Mouse (Mus musculus) naive thymus-derived CD4-positive, alpha-beta T cell, adult 2 months (primary cell): Measurements from ENCODE around the gene Sec23a.
A peak's percentile ranks its signal among the peaks of the same experiment; 100 is the strongest.
"Not testable (repeated sequence)": the region's sequence is repeated elsewhere in the genome, so short reads cannot be mapped to it uniquely, and the experiment has no call there.

Source experiments
- DNase-seq: peaks from one replicate; pipeline ENCODE4 v3.0.0-alpha.2; 2011; ENCODE audit warnings: low read depth

Sec23a gene

GRCm38 (mm10) chr12:59011844-59012709 lies at the start of gene Sec23a:
Gene Sec23a, minus strand, starts transcription at chr12:59012017.
- peak; percentile 99 for DNase-seq

DNA sequence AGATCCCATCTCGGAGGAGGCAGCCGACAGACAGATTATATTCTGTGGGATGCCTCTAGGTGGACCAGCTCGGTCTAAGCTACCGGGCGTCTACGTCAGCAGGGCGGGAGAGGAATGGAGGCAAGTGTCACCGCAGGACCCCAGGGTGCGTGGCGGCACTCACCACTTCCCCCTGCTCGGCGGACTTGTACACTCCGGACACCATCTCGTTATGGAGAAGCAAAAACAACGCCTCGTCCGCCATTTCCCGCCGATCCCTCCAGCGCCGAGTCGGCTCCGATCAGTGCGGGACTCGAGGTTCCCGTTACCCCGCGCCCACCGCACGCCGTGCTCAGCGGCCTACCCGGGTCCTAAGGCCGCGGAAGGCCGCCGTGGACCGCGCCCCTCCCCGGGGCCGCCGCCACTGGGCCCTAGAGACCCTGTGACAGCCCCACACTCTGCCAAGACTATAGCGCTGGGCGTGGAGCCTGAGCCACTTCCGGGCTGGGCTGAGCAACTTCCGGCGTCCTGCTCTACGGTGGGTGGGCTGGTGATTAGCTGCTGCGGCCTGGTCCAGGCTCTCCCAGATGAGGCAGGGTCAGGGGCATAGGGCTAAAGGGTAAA lies 49.3 kb upstream of the Sec23a start, which contains the start of gene Trappc6b:
Trappc6b (minus strand) TSS at position 480 of the 603 bp plus-strand sequence.
- peak; percentile 77 for DNase-seq

DNA sequence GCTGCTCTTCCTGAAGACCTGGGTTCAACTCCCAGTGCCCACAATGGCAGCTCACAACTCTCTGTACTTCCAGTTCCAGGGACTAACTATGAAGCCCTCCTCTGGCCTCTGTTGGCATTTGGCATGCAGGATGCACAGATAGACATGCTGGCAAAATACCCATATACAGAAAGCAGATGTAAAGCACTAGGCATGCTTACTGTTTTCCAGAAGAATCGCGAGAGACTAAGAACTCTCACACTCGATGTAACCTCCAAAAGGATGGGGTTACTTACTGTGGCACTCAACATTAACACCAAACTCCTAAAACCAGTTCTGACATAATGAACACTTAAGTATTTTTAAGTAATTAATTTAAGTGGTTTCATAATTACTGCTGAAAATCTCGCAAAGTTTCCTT lies 48.5 kb upstream of the Sec23a start:
- DNase-seq = no peak

GRCm38 (mm10) chr12:59058242-59058641 lies 46.4 kb upstream of the Sec23a start:
- DNase-seq = not testable (repeated sequence)

- no peak for DNase-seq
These were observed 44.4 kb upstream of the Sec23a start for GRCm38 (mm10) chr12:59056222-59056621.

GRCm38 (mm10) chr12:59055196-59055850 lies 43.5 kb upstream of the Sec23a start:
- DNase-seq = peak; percentile 36

DNA sequence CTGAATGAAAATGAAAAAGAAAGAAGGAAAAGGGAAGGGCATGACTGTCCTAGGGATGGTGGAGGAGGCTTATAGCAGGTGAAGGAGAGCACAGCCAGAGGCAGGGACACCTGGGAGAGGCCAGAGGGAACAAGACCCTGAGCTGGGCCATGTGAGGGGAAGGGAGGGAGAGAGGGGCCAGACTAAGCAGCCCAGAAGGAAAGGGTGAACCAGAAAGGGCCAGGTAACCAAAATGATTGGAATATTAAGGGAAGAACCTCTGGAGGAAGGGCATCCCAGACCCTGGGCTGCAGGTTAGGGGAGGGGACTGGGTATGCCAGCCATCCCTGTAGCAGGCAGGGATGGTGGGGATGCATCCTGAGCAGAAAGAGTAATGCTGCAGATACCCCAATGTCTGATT lies 42.2 kb upstream of the Sec23a start:
- no peak for DNase-seq

DNA sequence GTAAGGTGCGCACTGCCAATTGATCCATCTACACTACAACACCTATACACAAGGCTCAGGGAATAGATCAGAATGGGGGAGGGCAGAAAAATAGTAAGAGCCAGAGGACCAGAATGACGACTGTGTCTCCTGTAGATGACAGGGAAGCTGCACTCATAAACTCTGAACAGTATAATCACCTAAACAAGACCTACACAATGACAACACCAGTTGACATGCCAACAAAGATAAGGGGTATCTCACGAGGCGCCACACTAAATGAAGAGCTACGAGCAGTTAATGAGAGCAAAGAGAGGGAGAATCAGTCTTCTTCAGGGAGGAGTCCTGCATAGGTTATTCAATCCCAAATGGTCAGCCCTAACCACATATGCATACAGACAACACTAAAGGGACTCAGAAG lies 41.3 kb upstream of the Sec23a start:
- DNase-seq = no peak

DNA sequence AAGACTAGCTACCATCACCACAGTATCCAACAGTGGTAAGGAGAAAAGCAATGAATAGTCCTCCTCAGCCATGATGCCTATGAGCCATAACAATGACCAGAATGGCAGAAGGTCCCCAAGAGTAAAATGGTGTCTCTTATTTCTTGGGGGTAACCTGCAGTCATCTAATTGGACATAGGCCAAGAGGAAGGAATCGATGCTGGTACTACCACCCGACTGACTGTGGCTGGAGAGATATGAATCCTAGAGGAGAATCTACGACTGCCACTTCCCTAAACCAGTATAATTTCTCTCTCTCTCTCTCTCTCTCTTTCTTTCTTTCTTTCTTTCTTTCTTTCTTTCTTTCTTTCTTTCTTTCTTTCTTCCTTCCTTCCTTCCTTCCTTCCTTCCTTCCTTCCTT lies 40.7 kb upstream of the Sec23a start:
- DNase-seq = no peak

GRCm38 (mm10) chr12:59040851-59041250 lies 29.0 kb upstream of the Sec23a start:
- no peak for DNase-seq

DNA sequence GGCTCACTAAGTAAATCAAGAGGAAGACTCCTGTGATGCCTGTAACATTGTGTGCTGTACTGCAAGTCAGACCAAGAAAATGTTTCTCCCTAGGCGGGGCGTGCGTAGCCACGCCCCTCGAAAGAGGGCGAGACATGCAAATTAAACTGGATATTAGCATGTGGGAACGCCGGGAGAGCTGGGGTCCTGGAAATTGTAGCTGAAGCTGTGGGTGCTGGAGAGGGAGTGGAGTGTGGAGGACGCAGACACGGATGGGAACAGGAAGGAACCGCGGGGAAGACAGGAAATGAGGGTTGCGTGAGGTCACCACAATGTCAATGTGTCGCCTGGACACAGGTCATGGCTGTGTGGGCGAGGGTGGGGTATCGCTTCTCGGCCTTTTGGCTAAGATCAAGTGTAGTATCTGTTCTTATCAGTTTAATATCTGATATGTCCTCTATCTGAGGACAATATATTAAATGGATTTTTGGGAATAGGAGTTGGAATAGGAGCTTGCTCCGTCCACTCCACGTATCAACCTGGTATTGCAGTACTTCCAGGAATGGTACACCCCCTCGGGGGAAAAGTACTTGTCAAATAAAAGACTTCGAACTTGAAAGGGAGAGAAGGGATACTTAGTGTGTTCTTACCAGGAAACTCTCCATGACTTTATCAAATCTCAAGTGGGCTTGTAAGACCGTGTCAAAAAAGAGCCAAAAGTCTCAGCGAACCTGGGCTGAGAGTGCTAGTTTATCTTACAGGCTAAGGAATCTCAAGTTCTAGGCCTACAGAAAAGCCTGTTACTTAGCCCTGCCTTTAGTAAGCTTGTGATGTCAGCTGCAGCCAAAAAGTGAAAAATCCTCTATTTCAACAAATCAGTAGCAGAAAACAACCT lies 28.4 kb upstream of the Sec23a start:
- peak; percentile 33 for DNase-seq

- DNase-seq = no peak
These were observed 27.5 kb upstream of the Sec23a start for GRCm38 (mm10) chr12:59039162-59039970.

DNA sequence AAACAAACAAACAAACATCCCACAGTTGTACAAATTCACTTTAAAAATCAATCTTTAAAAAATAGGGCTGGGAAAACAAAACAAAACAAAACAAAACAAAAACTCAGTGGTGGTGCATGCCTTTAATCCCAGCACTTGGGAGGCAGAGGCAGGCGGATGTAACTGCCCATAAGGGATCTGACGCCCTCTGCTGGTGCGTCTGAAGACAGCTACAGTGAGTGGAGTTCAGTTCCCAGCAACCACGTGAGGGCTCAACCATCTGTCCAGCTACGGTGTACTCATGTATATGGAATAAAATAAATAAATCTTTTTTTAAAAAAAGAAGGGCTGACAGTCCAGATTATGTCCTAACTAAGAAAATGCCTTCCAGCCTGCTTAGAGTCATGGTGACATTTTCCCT lies 20.3 kb upstream of the Sec23a start:
- peak; percentile 55 for DNase-seq

GRCm38 (mm10) chr12:59021306-59021705 lies 9.5 kb upstream of the Sec23a start:
- DNase-seq = peak; percentile 50

DNA sequence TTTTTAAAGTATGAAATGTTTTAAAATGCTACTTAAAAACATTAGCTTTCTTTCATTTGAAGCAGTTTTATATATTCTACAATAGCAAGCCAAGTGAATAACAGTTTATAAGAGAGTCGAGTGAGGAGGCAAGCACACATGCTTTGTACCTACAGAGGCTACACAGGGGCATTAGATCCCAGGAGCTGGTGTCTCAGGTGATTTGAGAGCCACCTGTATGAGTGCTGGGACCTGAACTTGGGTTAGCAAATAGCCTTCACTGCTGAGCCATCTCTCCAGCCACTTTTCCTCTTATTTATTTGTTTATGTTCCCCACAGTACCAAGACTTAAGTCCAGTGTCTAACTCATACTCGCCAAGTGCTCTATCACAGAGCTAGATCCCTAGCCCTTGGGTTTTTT lies 8.1 kb upstream of the Sec23a start:
- DNase-seq = no peak

GRCm38 (mm10) chr12:59017970-59018369 lies 6.2 kb upstream of the Sec23a start:
- DNase-seq = no peak

DNA sequence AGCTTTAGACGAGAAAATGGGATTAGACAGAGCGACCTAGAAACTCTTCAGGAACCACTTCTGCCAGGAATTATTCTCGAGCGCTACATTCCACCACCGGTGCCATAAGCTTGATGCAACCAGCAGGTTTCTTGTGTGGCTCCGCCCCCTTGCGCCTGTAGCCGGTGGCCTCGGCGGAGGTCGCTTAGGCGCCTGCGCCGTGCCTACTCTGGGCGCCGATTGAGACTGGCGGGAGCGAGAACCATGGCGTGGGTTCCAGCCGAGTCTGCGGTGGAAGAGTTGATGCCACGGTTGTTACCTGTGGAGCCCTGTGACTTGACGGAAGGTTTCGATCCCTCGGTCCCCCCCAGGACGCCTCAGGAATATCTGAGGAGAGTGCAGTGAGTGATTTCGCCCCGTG lies 1.4 kb upstream of the Sec23a start, which contains the start of gene Gemin2:
Gemin2 (plus strand) TSS at position 160 of the 400 bp plus-strand sequence.
- peak; percentile 94 for DNase-seq

DNA sequence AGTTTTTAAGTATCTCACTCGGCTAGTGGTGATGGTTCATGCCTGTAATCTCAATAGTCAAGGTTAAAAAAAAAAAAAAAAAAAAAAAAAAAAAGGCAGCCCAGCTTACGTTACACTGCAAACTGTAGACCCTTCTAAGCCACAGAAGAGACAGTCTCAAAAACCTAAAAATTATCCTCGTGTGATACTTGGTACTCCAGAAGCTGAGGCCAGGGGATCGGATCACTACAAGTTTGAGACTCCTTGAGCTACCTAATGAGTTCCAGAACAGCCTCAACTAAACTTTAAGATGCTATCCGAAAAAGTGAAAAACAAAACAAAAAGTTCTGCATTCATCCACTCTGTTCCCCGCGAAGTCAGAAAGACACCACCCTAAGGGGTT lies 884 bp upstream of the Sec23a start:
- DNase-seq = no peak

DNA sequence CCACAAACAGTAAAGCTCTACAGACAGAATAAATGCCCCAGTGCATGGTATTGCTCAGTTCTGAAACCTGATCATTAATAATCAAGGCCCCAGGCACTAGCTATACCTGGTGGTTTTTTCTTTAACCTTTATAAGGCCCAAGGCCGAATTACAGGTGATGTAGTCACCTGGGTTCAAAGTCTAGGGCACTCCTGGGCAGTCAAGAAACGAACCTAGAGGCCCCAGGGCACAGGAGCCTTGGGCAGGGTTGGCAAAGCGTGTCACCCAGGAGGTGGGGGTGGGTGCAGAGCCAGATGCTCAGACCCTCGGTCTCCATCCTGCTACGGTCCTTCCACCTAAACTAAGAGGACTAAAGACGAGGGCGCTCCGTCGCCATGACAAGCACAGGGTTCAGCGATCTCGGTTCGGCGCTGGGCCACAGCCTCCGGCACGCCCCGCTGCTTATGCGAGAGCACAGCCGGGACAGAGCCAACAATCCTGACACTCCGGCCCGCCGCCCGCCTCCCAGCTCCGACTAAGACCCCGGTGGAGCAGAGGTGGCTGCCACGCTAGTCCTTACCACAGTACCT lies 458 bp downstream of the Sec23a start:
- DNase-seq = no peak

DNA sequence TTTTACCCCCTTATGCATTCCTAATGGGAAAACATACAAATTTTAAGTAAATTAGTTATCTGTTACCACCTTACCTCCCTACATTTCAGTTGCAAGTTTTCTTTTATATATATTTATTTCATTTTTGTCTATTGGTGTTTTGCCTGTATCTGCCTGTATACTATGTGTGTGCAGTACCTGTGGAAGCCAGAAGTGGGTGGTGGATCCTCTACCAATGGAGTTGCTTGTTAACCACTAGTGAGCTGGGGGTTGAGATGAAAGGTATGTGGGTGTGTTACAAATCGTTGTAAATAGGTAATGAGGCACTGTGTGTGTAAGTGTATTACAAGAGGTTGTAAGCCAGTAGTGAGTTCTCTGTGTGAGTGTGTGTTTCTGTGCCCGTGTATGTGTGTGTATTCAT lies 1.3 kb downstream of the Sec23a start:
- DNase-seq = peak; percentile 63

GRCm38 (mm10) chr12:58985766-58986165 lies 26.1 kb downstream of the Sec23a start:
- no peak for DNase-seq
